Mouse (Mus musculus): ENCODE data around the gene Emc8.

Gene Emc8

DNA sequence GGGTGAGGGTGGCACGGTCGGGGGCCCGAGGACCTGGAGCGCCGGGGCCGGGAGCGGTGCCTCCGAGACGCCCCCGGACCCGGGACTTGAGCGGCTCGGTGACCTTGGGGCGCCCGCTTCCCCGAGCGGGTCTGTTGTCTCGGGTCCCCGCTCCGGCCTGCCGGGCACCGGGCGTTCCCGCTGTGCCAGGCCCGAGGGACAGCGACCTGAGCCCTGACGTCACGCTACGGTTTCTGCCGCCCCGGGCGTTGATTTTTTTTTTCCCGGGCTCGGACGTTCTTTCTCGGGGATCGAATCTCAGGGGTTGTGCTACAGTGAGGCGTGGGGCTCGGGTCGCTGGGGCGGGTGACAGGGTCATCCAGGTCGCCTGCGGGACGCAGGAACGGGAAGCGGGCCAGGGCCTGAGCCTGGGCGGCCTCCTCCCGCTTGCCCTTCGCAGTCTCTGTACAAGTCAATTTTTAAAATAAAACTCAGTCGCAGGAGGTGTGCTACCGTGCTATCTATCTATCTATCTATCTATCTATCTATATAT lies at the start of gene Emc8:
Gene Emc8 (minus strand): TSS at position 200 of the 532 bp plus-strand sequence.
- peak in 1 of 2 experiments; percentile 38 for DNase-seq (ENCODE audit: low spot score in 2 of 2)

DNA sequence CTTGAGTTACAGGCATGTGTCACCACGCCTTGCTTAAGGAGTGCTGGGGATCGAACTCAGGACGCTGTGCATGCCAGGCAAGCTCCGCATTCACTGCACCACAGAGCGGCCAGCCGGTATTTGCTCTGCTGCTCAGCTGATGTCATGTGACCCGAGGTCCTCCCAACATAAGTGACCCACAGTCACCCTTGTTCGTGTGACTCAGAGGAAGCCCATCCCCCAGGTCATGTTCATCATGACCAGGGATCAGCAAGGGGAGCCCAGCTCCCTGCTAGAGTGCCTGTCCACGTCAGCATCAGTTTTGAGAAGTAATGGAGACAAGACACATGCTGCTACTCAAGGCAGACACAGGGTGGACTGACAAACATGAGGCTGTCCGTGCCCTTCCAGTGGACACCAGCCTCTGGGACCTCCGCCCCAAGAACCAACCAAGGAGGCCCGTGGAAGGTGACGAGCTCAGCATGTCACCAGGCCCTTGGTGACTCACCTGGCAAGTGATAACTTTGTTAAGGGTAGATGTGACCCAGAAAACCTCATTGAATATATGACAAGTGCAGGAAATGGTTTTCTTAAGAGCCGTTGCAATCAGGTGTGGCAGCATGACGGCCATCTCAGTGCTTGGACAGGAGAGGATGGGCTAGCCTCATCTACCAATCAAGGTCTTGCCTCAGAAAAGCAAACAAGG lies 47.8 kb upstream of the Emc8 start:
- no peak for DNase-seq (ENCODE audit: low spot score in 2 of 2)

DNA sequence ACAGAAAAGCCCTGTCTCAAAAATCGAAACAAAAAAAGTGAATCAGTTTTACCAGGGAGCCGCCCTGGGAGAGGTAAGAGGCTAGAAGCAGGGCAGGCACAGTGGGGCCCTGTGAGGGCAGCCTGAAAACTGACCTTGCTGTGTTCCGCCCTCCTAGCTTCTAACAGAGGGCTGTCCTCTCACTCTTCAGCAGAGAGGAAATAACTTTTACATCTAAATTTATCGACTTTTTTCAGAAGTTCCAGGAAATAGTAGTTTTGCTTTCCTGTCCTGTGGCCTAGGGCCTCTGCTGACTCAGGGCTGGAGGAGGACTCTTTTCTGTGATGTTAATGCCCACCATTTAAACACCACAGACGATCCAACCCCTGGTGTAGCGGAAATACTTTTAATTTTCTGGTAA lies 46.8 kb upstream of the Emc8 start:
- DNase-seq (ENCODE audit: low spot score in 2 of 2): no peak

GRCm38 (mm10) chr8:120709176-120709575 lies 40.8 kb upstream of the Emc8 start:
- DNase-seq (ENCODE audit: low spot score in 2 of 2): no peak

GRCm38 (mm10) chr8:120706193-120706592 lies 37.8 kb upstream of the Emc8 start:
- DNase-seq (ENCODE audit: low spot score in 2 of 2): no peak

DNA sequence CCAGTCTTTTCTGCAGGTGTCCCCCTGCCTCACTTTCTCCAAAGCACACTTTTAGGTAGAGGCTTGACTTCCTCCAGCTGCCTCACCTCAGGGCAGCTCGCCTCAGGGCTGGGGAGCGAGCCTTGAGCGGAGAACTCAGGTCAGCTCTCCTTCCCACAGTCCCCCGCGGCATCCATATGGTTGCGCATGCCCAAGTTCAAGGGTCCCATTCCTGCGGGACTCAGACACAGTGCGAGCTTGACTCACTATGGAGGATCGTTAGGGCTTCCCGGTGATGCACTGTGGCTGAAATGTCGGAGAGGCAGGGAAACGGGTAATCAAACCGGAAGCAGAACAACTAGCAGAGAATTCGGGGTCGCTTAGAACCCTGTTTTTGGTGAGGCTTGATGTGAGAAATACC lies 36.8 kb upstream of the Emc8 start:
- no peak for DNase-seq (ENCODE audit: low spot score in 2 of 2)

DNA sequence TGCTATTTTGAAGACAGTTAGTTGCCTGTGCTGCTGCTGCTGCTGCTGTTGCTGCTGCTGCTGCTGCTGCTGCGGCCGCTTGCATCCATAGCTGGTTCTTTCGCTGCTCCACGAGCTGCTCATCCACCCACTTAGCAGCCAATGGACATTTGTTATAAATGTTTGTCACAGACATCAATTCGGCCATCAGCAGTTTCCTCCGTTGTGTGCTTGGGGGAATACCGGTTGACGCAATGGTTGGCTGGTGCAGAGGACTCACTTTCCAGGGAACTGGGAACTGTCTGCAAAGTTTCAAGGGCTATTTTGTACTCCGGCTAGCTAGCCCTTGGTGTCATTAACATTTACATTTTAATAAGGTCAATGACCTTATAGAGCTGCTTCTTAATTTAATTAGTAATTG lies 35.8 kb upstream of the Emc8 start:
- no peak for DNase-seq (ENCODE audit: low spot score in 2 of 2)

- no peak for DNase-seq (ENCODE audit: low spot score in 2 of 2)
Measured at GRCm38 (mm10) chr8:120701758-120702465, 33.5 kb upstream of the Emc8 start.

DNA sequence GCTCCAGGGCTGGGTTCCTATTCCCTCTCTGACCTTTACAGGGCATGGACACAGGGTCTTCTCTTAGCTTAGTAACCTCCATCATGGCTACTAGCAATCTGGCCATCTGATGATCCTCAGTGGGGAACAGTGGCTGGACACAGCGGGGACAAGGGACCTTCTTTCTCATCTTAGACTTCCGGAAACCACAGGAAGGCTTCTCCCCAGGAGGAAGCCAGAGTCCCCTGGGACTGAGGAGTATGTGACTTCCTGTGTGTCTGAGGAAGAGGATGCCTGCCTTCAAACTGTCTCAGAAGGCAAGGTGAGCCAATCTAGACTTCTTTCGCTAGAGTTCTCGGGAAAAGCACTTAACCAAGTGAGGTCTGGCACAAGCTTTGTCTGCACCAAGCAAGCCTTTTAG lies 31.7 kb upstream of the Emc8 start:
- DNase-seq (ENCODE audit: low spot score in 2 of 2): no peak

- no peak for DNase-seq (ENCODE audit: low spot score in 2 of 2)
Measured at GRCm38 (mm10) chr8:120699565-120699964, 31.2 kb upstream of the Emc8 start.

GRCm38 (mm10) chr8:120699079-120699478 lies 30.7 kb upstream of the Emc8 start:
- no peak for DNase-seq (ENCODE audit: low spot score in 2 of 2)

DNA sequence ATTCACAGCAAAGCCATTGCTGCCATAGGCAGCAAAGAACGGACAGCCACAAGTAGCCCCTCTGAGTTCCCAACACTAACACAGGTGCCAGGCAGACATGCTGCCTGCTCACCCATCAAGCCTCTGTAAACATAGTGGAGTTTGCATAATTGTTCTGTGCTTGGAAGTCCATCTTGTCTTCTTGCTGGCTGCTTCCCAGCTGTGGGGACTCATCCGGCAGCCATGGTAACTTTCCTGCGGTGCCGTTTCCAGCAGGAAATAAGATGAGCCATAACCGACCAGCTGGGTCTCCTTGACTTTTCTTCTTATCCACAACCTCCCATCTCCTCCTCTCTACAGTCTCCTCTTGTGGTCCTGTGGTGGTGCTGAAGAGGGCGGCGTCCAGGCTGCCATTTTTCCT lies 30.1 kb upstream of the Emc8 start:
- DNase-seq (ENCODE audit: low spot score in 2 of 2): no peak

DNA sequence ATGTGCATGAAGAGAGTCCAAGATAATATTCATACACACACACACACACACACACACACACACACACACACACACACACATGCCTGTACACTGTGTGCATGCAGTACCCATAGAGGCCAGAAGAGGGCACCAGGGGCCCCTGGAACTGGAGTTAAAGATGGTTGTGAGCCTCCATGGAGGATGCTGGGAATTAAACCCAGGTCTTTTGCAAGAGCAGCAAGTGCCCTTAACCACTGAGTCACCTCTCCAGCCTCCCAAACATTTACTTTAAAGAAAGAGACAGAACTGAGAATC lies 29.6 kb upstream of the Emc8 start:
- no peak for DNase-seq (ENCODE audit: low spot score in 2 of 2)

- peak; percentile 72 for DNase-seq (ENCODE audit: low spot score in 2 of 2)
Measured at GRCm38 (mm10) chr8:120697154-120697978, 29.0 kb upstream of the Emc8 start.

DNA sequence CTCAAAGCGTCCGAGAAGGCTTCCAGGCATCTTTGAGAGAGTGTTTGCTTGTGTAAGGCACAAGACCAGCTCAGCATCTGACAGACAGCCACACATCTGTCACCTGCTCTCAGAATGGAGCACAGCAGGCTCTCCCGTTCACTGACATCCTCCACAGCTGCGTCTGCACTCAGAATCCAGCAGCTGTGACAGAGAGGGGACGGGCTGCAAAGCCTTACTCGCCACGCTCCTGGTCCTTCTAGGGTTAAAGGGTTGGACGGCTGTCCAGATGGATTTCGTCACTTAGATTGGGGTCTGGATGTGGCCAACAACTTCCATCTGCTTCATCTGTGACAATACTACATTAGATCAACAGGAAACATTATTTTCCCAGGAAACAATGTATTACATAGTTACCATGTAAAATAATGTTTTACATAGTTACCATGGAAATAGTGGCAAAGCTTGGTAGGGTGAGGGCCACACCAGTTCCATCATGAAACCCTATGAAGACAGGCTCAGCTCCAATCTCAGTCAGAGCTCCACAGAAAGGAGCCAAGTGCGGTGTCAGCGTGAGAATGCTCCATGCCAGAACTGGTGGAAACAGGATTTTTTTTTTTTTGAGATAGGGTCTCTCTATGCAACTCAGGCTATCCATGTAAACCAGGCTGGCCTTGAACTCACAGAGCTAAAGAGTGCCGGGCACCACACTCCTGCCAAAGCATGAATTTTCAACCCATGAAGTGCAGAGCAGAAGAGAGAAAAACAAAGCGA lies 28.2 kb upstream of the Emc8 start:
- DNase-seq (ENCODE audit: low spot score in 2 of 2): no peak

DNA sequence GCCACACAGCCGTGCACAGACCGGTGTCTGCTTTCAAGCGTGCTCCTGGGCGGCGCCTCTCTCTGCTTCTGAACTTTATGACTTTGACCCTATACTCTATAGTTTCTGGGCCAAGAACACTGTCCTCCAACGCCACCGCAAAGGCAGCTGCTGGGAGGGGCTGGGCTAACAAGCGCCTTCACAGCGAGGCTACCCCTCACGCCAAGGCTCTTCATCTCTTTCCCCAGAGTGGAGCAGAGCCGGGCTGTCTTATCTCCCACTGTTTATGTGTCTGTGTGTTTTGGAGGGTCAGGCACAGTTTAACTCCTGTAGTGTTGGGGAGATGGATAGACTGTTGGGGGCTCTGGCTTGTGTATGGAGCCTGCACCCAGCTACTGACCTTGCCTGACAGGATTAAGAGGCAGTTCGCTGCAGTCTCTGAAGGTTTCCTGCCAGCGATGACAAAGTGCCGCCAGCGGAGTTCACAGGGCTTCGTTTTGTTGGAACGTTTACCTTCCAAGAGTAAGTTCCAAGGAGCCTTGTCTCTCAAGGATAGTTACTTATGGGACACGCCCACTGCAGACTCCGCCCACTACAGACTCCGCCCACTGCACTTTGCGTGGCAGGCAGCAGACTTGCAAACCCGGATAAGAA lies 25.6 kb upstream of the Emc8 start:
- no peak for DNase-seq (ENCODE audit: low spot score in 2 of 2)

DNA sequence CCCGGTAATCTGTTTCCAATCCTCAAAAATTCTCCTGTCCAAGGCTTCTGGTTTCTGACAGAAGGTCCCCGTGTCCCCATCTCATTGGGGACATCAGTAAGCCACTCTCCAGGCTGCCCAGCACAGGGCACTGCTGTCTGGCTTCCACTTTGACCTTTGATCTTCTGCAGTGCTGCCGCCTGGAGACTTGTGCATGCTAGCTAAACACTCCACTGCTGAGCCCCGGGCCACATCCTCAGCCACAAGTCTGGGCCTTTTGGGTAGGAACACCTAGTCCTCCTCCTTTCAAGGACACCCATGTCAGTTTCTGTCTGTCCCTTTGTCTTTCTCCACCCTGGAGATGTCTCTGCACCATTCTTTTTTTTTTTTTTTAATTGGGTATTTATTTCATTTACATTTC lies 24.6 kb upstream of the Emc8 start:
- no peak for DNase-seq (ENCODE audit: low spot score in 2 of 2)

DNA sequence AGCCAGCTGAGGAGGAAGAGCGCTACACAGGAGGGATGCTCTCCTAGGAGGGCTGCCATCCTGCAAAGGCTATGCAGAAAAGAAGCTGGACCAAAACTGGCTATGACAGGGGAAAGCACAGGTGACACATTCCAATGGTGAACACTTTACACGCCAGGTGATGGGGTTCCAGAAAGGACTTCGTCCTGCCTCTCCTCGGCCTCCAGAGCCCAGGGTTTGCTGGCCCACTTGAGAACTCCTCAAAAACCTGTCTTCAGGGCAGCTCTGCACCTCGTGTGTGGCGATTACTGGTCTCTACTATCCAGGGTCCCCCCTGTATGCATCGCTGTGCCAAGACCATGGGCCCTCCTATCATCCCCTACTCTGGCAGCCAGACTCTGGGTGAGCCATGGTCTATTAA lies 20.1 kb upstream of the Emc8 start:
- DNase-seq (ENCODE audit: low spot score in 2 of 2): no peak

GRCm38 (mm10) chr8:120687786-120688185 lies 19.4 kb upstream of the Emc8 start:
- DNase-seq (ENCODE audit: low spot score in 2 of 2): no peak

- DNase-seq (ENCODE audit: low spot score in 2 of 2): no peak
Measured at GRCm38 (mm10) chr8:120686576-120686975, 18.2 kb upstream of the Emc8 start.

DNA sequence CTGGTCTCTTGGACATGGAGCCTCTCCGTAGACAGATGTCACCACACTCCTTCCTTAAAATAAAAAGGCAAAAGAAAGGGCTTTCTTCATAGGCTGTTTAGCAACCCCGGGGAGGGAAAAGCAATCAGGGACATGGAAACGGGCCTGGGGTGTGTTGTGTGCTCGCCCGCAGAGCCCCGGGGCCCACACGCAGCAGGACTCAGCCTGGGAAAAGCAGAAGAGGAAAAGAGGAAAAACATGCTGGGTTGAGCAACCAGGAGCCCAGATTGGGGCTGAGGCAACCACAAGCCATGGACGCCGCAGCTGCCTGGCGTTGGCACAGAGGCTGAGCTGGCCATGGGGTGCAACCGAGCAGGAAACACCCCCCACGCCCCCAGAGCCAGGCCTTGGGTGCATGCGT lies 17.7 kb upstream of the Emc8 start:
- DNase-seq (ENCODE audit: low spot score in 2 of 2): peak in 1 of 2 experiments; percentile 59

All from right cerebral cortex, postnatal 10 days (tissue).